Mouse (Mus musculus) G1E (cell line): ENCODE measurements around the gene March6.

Experiments
- CTCF ChIP-seq: IDR thresholded peaks from 2 replicates; pipeline ENCODE4 v1.5.1; 2012; ENCODE audit warnings: low read depth, low read length, inconsistent platforms, mixed read lengths
- GATA1 ChIP-seq: IDR thresholded peaks from 2 replicates; pipeline ENCODE4 v1.6.1; 2012; ENCODE audit warnings: borderline replicate concordance, low read length, inconsistent platforms, mixed read lengths
- TAL1 ChIP-seq: conservative IDR thresholded peaks from 2 replicates; pipeline ENCODE4 v1.6.1; 2012; ENCODE audit warnings: low read depth, low read length, inconsistent platforms, mixed read lengths

DNA sequence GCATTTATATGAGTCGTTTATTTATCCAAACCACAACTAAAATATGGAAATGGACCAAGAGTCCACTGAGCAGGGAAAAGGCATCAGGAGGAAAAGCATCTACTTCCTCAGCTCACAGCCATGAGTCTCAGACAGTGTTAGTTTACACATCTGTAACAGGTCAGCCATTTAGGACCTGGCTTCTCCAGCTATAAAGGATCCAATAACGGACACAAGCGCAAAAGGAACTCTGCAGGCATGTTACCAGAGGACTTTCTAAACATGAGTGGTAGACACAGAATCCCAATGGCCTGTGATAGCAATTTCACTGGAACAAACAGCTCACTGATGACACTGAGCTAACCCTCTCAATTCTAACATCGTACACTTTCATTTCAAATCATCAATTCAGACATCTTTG lies 27.9 kb downstream of the March6 start:
- no peak for TF ChIP-seq CTCF
- TF ChIP-seq GATA1 = no peak
- no peak for TF ChIP-seq TAL1
